Mouse (Mus musculus): ENCODE measurements around the gene Krtap4-8.
A peak's percentile ranks its signal among the peaks of the same experiment; 100 is the strongest.
"Not testable (repeated sequence)": the region's sequence is repeated elsewhere in the genome, so short reads cannot be mapped to it uniquely, and the experiment has no call there.

Krtap4-8 gene

GRCm38 (mm10) chr11:99780604-99781003 is at the start of gene Krtap4-8:
Gene Krtap4-8, minus strand, starts transcription at chr11:99780704.
- no peak for DNase-seq (ENCODE audit: low spot score)

GRCm38 (mm10) chr11:99815566-99815965 is 35.1 kb upstream of the Krtap4-8 start, which contains the start of gene Gm11564:
Gene Gm11564, minus strand, starts transcription at chr11:99815666.
- not testable (repeated sequence) for DNase-seq (ENCODE audit: low spot score)

GRCm38 (mm10) chr11:99809792-99810191 is 29.3 kb upstream of the Krtap4-8 start, which contains the start of gene Krtap4-13:
Gene Krtap4-13, minus strand, starts transcription at chr11:99809892.
- not testable (repeated sequence) for DNase-seq (ENCODE audit: low spot score)

GRCm38 (mm10) chr11:99804346-99804745 is 23.8 kb upstream of the Krtap4-8 start, which contains the start of gene Gm11554:
Gene Gm11554, minus strand, starts transcription at chr11:99804446.
- not testable (repeated sequence) for DNase-seq (ENCODE audit: low spot score)

- DNase-seq (ENCODE audit: low spot score) = not testable (repeated sequence)
These were observed 18.3 kb upstream of the Krtap4-8 start, which contains the start of gene Gm11569 for GRCm38 (mm10) chr11:99798832-99799231. Gene Gm11569, minus strand, starts transcription at chr11:99798932.

GRCm38 (mm10) chr11:99793367-99793766 is 12.9 kb upstream of the Krtap4-8 start, which contains the start of gene Gm11596:
Gene Gm11596, minus strand, starts transcription at chr11:99793467.
- DNase-seq (ENCODE audit: low spot score) = no peak

- not testable (repeated sequence) for DNase-seq (ENCODE audit: low spot score)
These were observed 4.4 kb upstream of the Krtap4-8 start, which contains the start of gene Krtap4-9 for GRCm38 (mm10) chr11:99784900-99785299. Gene Krtap4-9, plus strand, starts transcription at chr11:99785200.

- DNase-seq (ENCODE audit: low spot score) = no peak
These were observed 2.1 kb downstream of the Krtap4-8 start for GRCm38 (mm10) chr11:99778401-99778800.

- DNase-seq (ENCODE audit: low spot score) = not testable (repeated sequence)
These were observed 7.7 kb downstream of the Krtap4-8 start, which contains the start of gene Gm11595 for GRCm38 (mm10) chr11:99772813-99773212. Gene Gm11595, minus strand, starts transcription at chr11:99772913.

GRCm38 (mm10) chr11:99768410-99768809 is 12.1 kb downstream of the Krtap4-8 start:
- DNase-seq (ENCODE audit: low spot score) = no peak

- DNase-seq (ENCODE audit: low spot score) = no peak
These were observed 21.6 kb downstream of the Krtap4-8 start for GRCm38 (mm10) chr11:99758877-99759276.

- peak; percentile 53 for DNase-seq (ENCODE audit: low spot score)
These were observed 36.5 kb downstream of the Krtap4-8 start for GRCm38 (mm10) chr11:99743985-99744384.

- DNase-seq (ENCODE audit: low spot score) = no peak
These were observed 46.3 kb downstream of the Krtap4-8 start, which contains the start of gene Gm14180 for GRCm38 (mm10) chr11:99734190-99734589. Gene Gm14180, minus strand, starts transcription at chr11:99734290.
